Mouse (Mus musculus) fibroblast of lung, adult 2 months (primary cell): ENCODE data around the gene Serpina3g.
"Not testable (repeated sequence)": the region's sequence is repeated elsewhere in the genome, so short reads cannot be mapped to it uniquely, and the experiment has no call there.

Experiments
- DNase-seq: peaks from one replicate; pipeline ENCODE4 v3.0.0-alpha.2; 2011; ENCODE audit warnings: low read depth

Serpina3g gene

DNA sequence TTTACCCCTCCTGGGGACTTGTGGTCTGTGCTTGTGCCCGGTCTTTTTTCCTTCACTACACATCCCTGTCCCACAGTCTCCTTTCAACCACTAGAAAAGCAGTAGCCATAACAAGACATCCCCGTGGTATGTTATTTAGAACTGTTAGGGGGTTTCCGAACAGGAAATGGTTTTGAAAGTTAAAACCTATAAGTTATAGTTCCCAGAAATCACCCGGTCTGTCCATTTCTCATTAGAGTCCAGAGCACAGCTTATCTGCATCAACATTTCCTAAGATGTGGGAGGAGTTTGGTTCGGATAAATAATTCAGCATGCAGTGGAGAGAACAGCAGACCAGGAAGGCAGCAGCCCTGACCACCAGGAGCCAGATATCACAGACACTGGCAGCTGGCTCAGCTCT is at the start of gene Serpina3g:
Serpina3g (plus strand) TSS at position 331 of the 400 bp plus-strand sequence.
- DNase-seq = no peak

GRCm38 (mm10) chr12:104189246-104189645 is 46.8 kb upstream of the Serpina3g start:
- DNase-seq = no peak

GRCm38 (mm10) chr12:104190852-104191251 is 45.2 kb upstream of the Serpina3g start:
- no peak for DNase-seq

GRCm38 (mm10) chr12:104209149-104209548 is 26.9 kb upstream of the Serpina3g start:
- no peak for DNase-seq

DNA sequence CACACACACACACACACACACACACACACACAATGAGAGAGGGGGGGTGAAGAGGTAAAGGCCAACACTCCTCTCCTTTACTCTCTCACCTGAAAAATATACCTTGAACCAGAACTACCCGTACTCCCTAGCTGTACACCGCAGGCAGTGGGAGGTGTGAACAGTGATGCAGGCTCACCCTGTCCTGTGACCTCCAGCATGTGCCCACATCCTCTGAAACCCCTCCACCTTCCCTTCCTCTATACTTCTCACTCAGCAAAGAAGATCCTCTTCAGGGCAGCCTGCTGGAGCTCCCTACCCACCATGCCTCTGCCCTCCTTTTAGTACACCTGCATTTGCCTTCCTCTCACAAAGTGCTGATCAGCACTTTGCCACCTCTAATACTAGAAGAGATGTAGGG is 26.2 kb upstream of the Serpina3g start:
- no peak for DNase-seq

GRCm38 (mm10) chr12:104213689-104214444 is 22.2 kb upstream of the Serpina3g start:
- no peak for DNase-seq

GRCm38 (mm10) chr12:104214445-104214753 is 21.6 kb upstream of the Serpina3g start, which contains the start of gene Serpina3f:
Serpina3f (plus strand) TSS chr12:104214544.
- no peak for DNase-seq

DNA sequence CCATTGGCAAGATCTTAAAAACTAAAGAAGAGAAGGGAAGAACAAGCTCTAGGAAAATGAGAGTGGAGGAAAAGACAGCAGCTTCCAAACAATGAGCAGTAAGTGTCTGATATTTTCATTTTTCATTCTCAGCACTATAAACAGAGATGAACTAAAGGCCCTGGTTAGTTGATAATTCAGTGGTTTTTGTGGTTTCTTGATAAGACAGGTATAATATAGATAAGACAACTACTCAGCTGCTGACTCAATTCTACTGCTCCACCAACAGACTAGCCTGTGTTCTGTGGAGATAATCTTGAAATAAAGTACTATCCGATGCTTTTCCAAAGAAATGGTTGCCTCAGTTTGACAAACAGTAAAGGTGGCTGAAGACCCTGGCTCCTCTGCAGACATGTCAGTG is 20.8 kb upstream of the Serpina3g start:
- no peak for DNase-seq

DNA sequence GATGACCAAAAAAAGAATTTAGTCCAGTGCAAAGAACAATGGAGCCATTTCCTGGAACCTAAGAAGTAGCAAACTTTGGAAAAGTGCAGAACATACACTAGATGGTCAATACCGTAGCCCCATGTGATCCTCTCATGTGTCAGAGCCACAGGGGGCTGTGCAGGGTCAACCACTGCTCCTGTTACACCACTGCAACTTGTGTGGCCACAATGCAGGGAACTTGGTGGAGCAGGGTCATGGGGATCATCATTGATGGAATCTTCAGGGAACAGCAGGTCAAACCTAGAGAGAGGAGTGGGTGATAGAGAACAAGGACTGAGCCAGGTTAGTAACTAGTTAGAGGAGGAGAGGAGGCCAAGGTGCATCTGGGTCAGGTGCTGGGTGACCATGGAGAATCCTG is 14.4 kb upstream of the Serpina3g start:
- no peak for DNase-seq

GRCm38 (mm10) chr12:104223690-104224089 is 12.4 kb upstream of the Serpina3g start:
- DNase-seq = no peak

GRCm38 (mm10) chr12:104224598-104225300 is 11.3 kb upstream of the Serpina3g start:
- DNase-seq = no peak

DNA sequence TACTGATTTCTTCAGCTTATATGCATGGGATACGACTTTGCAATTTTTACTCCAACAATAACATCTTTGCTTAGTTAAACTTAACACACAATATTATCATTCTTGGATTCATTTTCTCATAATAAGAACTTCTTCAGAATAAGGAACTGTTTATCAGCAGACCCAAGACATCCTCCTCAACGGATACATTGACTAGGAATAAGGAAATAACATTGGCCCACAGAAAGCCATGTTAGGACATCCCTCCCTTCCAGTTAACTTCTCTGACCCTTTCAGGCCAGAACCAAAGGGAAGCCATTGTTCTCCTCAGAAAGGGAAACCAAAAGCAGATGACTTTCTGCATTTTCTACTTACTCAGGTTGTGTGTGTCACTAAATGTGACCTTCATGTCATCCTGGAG is 5.3 kb upstream of the Serpina3g start:
- no peak for DNase-seq

DNA sequence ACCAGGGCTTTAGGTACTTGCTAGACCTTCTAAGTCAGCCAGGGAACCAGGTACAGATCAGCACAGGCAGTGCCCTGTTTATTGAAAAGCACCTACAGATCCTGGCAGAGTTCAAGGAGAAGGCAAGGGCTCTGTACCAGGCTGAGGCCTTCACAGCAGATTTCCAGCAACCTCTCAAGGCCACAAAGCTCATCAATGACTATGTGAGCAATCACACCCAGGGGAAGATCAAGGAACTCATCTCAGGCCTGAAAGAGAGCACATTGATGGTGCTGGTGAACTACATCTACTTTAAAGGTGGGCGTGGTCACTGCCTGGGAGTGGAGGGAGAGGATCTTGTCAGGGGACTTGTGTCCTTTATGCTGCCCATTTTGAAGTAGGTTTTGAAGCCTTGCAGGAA is 2.0 kb downstream of the Serpina3g start:
- DNase-seq = not testable (repeated sequence)

DNA sequence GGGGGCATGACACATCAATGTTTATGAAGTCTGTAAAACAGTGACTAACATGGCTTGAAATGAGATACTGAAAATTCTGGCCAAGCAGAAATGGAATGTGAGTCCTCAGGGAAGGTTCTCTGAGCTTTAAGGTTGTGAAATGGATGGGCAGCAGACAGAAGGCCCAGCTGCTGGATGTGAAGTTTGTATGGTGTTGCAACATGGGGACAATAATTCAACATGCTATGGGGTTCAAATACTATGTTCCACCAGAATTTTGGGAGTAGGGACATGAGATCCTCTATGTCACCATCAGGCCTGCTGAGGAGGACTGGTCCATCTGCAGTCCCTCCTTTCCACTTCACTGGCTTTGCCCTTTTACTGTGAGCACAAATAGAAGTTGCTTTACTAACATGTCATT is 7.3 kb downstream of the Serpina3g start:
- DNase-seq = no peak

GRCm38 (mm10) chr12:104245092-104245491 is 9.0 kb downstream of the Serpina3g start:
- DNase-seq = no peak

DNA sequence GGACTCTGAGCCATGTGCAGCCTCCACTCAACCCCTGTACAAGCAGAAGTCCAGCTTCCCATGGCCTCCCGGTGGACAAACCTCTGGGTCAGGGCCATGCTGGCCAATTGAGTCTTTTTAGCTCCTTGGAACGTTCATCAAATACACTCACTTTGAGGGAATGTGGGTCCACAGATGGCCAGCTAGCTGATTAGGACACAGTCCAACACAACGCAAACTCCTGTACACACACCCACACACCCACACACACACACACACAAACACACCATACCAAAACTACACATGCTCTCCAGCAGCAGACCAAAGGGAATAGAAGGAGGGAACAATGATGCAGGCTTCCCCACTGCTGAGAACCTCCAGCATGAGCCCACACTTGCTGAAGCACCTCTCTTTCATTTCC is 9.6 kb downstream of the Serpina3g start:
- DNase-seq = peak; percentile 48

- DNase-seq = no peak
These were observed 11.5 kb downstream of the Serpina3g start for GRCm38 (mm10) chr12:104247553-104248002.

DNA sequence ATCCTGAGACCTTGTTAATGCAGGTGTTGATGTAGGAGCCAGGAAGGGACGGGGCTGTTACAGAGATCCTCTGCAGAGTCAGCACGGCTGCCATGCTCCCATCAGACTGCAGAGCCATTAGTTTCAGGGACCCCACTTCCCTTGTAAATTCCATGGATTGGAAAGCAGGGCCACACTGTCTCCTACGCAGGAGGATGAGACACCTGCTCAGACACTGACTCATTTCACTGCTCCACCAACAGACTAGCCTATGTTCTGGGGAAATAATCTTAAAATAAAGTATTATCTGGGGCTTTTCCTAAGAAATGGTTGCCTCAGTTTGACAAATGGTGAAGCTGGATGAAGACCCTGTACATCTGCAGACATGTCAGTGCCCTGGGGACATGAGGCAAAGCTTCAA is 12.2 kb downstream of the Serpina3g start:
- DNase-seq = no peak

- DNase-seq = no peak
These were observed 25.0 kb downstream of the Serpina3g start for GRCm38 (mm10) chr12:104261041-104261440.

DNA sequence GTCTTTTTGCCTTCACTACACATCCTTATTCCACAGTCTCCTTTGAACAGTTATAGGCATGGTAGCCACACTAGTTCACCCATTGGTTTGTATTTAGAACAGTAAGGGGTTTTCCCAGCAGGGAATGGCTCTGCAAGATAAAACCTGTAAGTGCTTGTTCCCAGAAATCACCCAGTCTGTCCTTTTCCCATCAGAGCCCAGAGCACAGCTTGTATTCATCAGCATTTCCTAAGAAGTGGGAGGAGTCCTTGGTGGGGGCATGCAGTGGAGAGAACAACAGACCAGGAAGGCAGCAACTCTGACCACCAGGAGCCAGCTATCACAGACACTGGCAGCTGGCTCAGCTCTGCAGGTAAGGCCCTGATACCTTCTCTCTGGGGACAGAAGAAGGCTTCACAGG is 26.8 kb downstream of the Serpina3g start, which contains the start of gene Serpina3i:
Serpina3i (plus strand) TSS at position 260 of the 400 bp plus-strand sequence.
- DNase-seq = no peak

DNA sequence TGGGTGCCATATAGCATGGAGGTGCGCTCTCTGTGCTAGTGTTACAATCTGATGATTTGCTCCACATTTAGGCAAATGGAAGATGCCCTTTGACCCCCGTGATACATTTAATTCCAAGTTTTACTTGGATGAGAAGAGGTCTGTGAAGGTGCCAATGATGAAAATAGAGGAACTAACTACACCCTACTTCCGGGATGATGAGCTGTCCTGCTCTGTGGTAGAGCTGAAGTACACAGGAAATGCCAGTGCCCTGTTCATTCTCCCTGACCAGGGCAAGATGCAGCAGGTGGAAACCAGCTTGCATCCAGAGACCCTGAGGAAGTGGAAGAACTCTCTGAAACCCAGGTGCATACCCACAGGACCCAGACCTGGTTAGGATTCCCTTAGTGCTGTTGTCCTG is 30.3 kb downstream of the Serpina3g start:
- no peak for DNase-seq

DNA sequence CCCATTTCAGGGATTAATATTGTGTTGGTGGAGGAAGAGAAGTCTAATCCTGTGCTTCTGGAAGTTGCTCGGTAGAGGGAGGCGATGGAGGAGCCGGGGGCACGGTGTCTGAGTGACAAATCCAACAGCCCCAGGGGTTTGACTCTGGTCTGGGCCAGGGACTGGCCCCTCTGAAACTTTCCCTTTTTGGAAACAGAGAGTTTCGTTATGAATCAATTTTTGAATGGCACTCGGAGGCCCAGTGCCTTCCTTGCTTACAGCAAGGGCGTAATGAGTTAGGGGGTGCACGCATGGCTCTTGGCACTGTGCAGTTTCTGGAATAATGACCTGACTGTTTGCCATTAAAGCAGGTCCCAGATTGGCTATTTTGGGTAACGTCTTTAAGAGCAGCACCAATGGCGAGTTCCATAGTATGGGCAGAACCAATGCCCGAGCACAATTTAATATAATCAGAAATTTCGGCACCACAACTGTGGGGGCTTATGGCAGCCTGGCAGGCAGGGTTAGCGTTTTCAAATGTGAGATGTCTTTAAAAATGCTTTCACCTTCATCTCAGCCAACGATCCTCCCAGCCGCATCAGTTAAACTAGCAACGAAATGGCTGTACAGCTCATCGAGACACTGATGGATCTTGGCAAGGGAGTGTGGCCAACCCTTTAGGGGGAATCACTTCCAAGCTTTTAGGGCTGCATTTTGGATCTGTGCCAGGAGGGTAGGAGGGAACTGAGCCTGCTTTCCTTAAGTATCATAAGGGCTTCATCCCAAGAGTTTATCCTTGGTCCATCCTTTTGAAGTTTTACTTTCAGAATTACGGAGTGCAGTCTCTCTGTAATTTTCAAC is 42.4 kb downstream of the Serpina3g start:
- no peak for DNase-seq

DNA sequence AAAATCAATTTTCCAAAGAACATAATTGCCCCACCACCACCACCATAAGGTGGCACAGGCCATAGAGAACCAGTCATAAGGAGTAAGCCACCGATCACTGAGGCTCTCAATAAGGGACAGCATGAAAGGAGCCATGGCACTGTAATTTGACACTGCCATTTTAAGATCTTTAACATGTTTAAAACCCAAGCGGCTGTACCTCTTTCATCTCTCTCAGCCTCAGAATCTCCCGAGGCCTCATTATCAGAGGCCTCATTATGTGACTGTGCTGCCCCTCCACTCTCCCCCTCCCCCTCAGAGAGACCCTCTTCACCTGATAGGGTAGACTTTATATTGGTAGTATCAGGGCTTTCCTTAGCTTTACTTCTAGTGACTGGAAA is 43.0 kb downstream of the Serpina3g start:
- no peak for DNase-seq
